Mouse (Mus musculus) heart, postnatal 10 days (tissue): Measurements from ENCODE around the gene Mbtps1. TPM values are rescaled to one million over a fixed set of nuclear protein-coding genes. Genes with fewer than 3 reads are reported as not detected.

Experiments
- DNase-seq, 2 experiments: peaks; one replicate each; pipeline ENCODE4 v3.0.0; 2021
- intact Hi-C: fragments of 180-260 bp; cut with DNase I; formaldehyde crosslinking; loops from one replicate; pipeline ENCODE4 v1.15.1; 2025
- total RNA-seq, 2 experiments: library from RNA; stranded (reverse); gene quantifications; 2 replicates each; pipeline ENCODE4 v1.2.3; 2021

The Mbtps1 gene
- total RNA-seq, 2 experiments from 2014 or later: 66.8 to 67.7 TPM

- no peak for DNase-seq
- intact Hi-C loops: no loop called here
Measured at GRCm38 (mm10) chr8:119563849-119564251, 5.3 kb upstream of the Mbtps1 start.

GRCm38 (mm10) chr8:119559402-119559720 lies 826 bp upstream of the Mbtps1 start:
- DNase-seq: no peak
- intact Hi-C loops: loop anchor here (2.0 kb wide), 2 partner anchors 15 to 45 kb away; partner anchors contain the start of genes Dnaaf1, Hsdl1 and Taf1c

- DNase-seq: peak; percentile 24 to 32
- intact Hi-C loops: loop anchor here (2.0 kb wide), 2 partner anchors 17 to 47 kb away; partner anchors contain the start of genes Dnaaf1, Hsdl1 and Taf1c
Measured at GRCm38 (mm10) chr8:119557821-119558602, 523 bp downstream of the Mbtps1 start.

GRCm38 (mm10) chr8:119557132-119557531 lies 1.4 kb downstream of the Mbtps1 start:
- no peak for DNase-seq
- intact Hi-C loops: no loop called here

- intact Hi-C loops: no loop called here
- DNase-seq: no peak
Measured at GRCm38 (mm10) chr8:119555861-119556260, 2.7 kb downstream of the Mbtps1 start.

- intact Hi-C loops: no loop called here
- no peak for DNase-seq
Measured at GRCm38 (mm10) chr8:119552967-119553366, 5.6 kb downstream of the Mbtps1 start.

- no peak for DNase-seq
- intact Hi-C loops: no loop called here
Measured at GRCm38 (mm10) chr8:119548560-119549113, 9.9 kb downstream of the Mbtps1 start.

- DNase-seq: no peak
- intact Hi-C loops: no loop called here
Measured at GRCm38 (mm10) chr8:119547019-119547691, 11.4 kb downstream of the Mbtps1 start.

- intact Hi-C loops: no loop called here
- no peak for DNase-seq
Measured at GRCm38 (mm10) chr8:119545791-119546190, 12.7 kb downstream of the Mbtps1 start.

GRCm38 (mm10) chr8:119545180-119545579 lies 13.4 kb downstream of the Mbtps1 start:
- intact Hi-C loops: no loop called here
- no peak for DNase-seq

GRCm38 (mm10) chr8:119544606-119545005 lies 13.9 kb downstream of the Mbtps1 start:
- no peak for DNase-seq
- intact Hi-C loops: no loop called here

- peak; percentile 10 to 12 for DNase-seq
Measured at GRCm38 (mm10) chr8:119531973-119532372, 26.6 kb downstream of the Mbtps1 start.

GRCm38 (mm10) chr8:119531397-119531796 lies 27.1 kb downstream of the Mbtps1 start:
- DNase-seq: no peak
- intact Hi-C loops: no loop called here

More at GRCm38 (mm10) chr8:119531973-119532372, 26.6 kb downstream of the Mbtps1 start:
- intact Hi-C loops: no loop called here

GRCm38 (mm10) chr8:119530937-119531336 lies 27.6 kb downstream of the Mbtps1 start:
- intact Hi-C loops: no loop called here
- no peak for DNase-seq

GRCm38 (mm10) chr8:119528762-119529161 lies 29.8 kb downstream of the Mbtps1 start:
- intact Hi-C loops: no loop called here
- no peak for DNase-seq

- intact Hi-C loops: no loop called here
- peak in 1 of 2 experiments; percentile 17 for DNase-seq
Measured at GRCm38 (mm10) chr8:119520102-119520501, 38.4 kb downstream of the Mbtps1 start.

GRCm38 (mm10) chr8:119516674-119517073 lies 41.9 kb downstream of the Mbtps1 start:
- no peak for DNase-seq
- intact Hi-C loops: no loop called here

GRCm38 (mm10) chr8:119515767-119516166 lies 42.8 kb downstream of the Mbtps1 start:
- intact Hi-C loops: no loop called here

GRCm38 (mm10) chr8:119514940-119515339 lies 43.6 kb downstream of the Mbtps1 start:
- DNase-seq: no peak
- intact Hi-C loops: no loop called here

More at GRCm38 (mm10) chr8:119515767-119516166, 42.8 kb downstream of the Mbtps1 start:
- DNase-seq: no peak

- DNase-seq: no peak
- intact Hi-C loops: no loop called here
Measured at GRCm38 (mm10) chr8:119513405-119513804, 45.1 kb downstream of the Mbtps1 start.

- intact Hi-C loops: no loop called here
Measured at GRCm38 (mm10) chr8:119511722-119512121, 46.8 kb downstream of the Mbtps1 start.

GRCm38 (mm10) chr8:119510471-119510870 lies 48.1 kb downstream of the Mbtps1 start:
- intact Hi-C loops: no loop called here

More at GRCm38 (mm10) chr8:119511722-119512121, 46.8 kb downstream of the Mbtps1 start:
- DNase-seq: no peak

More at GRCm38 (mm10) chr8:119510471-119510870, 48.1 kb downstream of the Mbtps1 start:
- DNase-seq: no peak
